Mouse (Mus musculus) CH12.LX (cell line): ENCODE results near the gene Sarnp. TPM values are rescaled to one million over a fixed set of nuclear protein-coding genes. Genes with fewer than 3 reads are reported as not detected.
A peak's percentile ranks its signal among the peaks of the same experiment; 100 is the strongest.

ENCODE experiments used
- DNase-seq: peaks from one replicate; pipeline ENCODE4 v3.0.0-alpha.2; 2013; ENCODE audit errors: extremely low read depth
- H3K27ac ChIP-seq: 2 replicates; pipeline ENCODE4 v1.5.1; 2012; ENCODE audit warnings: low read depth, mild to moderate bottlenecking, control low read depth, moderate library complexity; ENCODE audit not compliant: insufficient read depth
- H3K27me3 ChIP-seq: replicated peaks from 2 replicates; pipeline ENCODE3; 2012; ENCODE audit warnings: inconsistent platforms
- H3K36me3 ChIP-seq, 2 experiments: replicated peaks in 1 of 2; 2 replicates each; pipeline versions ENCODE3 to v1.6.1; 2012; ENCODE audit warnings: inconsistent platforms in 1 of 2, low read length in 1 of 2, mild to moderate bottlenecking in 1 of 2, mixed read lengths in 1 of 2, moderate library complexity in 1 of 2; ENCODE audit not compliant: control insufficient read depth in 1 of 2, insufficient read depth in 1 of 2
- H3K4me1 ChIP-seq, 2 experiments: 2 replicates each; pipeline ENCODE4 v1.6.1; 2012; ENCODE audit warnings: inconsistent platforms in 1 of 2, moderate library complexity in 1 of 2; ENCODE audit not compliant: insufficient read depth in 2 of 2, control insufficient read depth in 1 of 2
- H3K4me2 ChIP-seq: 2 replicates; pipeline ENCODE4 v1.6.1; 2012; ENCODE audit warnings: low read depth, mild to moderate bottlenecking, control low read depth; ENCODE audit not compliant: poor library complexity, insufficient read depth, severe bottlenecking
- H3K4me3 ChIP-seq, 3 experiments: fragments of 150-350 bp in 1 of 3; sonication (generic) in 1 of 3; replicated peaks in 1 of 3; 2 replicates each; pipeline versions ENCODE3 to v1.5.1; 2011 to 2012; ENCODE audit warnings: low read depth in 2 of 3, low read length in 2 of 3, mild to moderate bottlenecking in 2 of 3, moderate library complexity in 2 of 3, control low read depth in 1 of 3, improper control_type of control experiment in 1 of 3, inconsistent platforms in 1 of 3, mixed read lengths in 1 of 3; ENCODE audit not compliant: poor library complexity in 1 of 3
- H3K79me2 ChIP-seq: replicated peaks from 2 replicates; pipeline ENCODE4 v1.6.1; 2012; ENCODE audit warnings: mild to moderate bottlenecking, moderate library complexity; ENCODE audit not compliant: control insufficient read depth, poor library complexity, insufficient read depth, severe bottlenecking; ENCODE audit errors: extremely low read depth
- H3K9ac ChIP-seq: 2 replicates; pipeline ENCODE4 v1.6.1; 2012; ENCODE audit warnings: low read depth, mild to moderate bottlenecking, control low read depth, moderate library complexity; ENCODE audit not compliant: insufficient read depth
- H3K9me3 ChIP-seq: replicated peaks from 2 replicates; pipeline ENCODE3; 2012; ENCODE audit warnings: low read length, inconsistent platforms, mixed read lengths
- CHD1 ChIP-seq: IDR thresholded peaks from 2 replicates; pipeline ENCODE4 v1.6.1; 2012; ENCODE audit warnings: low read depth, low read length, improper control_type of control experiment, inconsistent platforms
- CTCF ChIP-seq, 2 experiments: IDR thresholded peaks in 1 of 2; conservative IDR thresholded peaks in 1 of 2; 2 replicates each; pipeline ENCODE4 v1.5.1; 2011 to 2012; ENCODE audit warnings: low read depth in 2 of 2, low read length in 2 of 2, improper control_type of control experiment in 1 of 2, inconsistent platforms in 1 of 2, mild to moderate bottlenecking in 1 of 2, moderate library complexity in 1 of 2
- E2F4 ChIP-seq: IDR thresholded peaks from 2 replicates; pipeline ENCODE4 v1.6.1; 2011; ENCODE audit warnings: low read depth, low read length, improper control_type of control experiment; ENCODE audit not compliant: insufficient replicate concordance
- ELF1 ChIP-seq: IDR thresholded peaks from 2 replicates; pipeline ENCODE4 v1.6.1; 2014; ENCODE audit warnings: low read depth, mild to moderate bottlenecking, inconsistent platforms, low read length, improper control_type of control experiment
- GABPA ChIP-seq: IDR thresholded peaks from 2 replicates; pipeline ENCODE4 v1.6.1; 2012; ENCODE audit warnings: low read depth, low read length, improper control_type of control experiment, inconsistent platforms; ENCODE audit not compliant: insufficient replicate concordance
- MAFK ChIP-seq: IDR thresholded peaks from 2 replicates; pipeline ENCODE4 v1.6.1; 2011; ENCODE audit warnings: low read length, improper control_type of control experiment; ENCODE audit not compliant: insufficient replicate concordance
- MAX ChIP-seq: IDR thresholded peaks from 2 replicates; pipeline ENCODE4 v1.6.1; 2011; ENCODE audit warnings: low read length, improper control_type of control experiment
- MYC ChIP-seq: IDR thresholded peaks from 2 replicates; pipeline ENCODE4 v1.6.1; 2011; ENCODE audit warnings: low read depth, mild to moderate bottlenecking, improper control_type of control experiment, low read length
- NRF1 ChIP-seq: IDR thresholded peaks from 2 replicates; pipeline ENCODE4 v1.6.1; 2014; ENCODE audit warnings: low read depth, mild to moderate bottlenecking, inconsistent platforms, low read length, improper control_type of control experiment, moderate library complexity
- POLR2AphosphoS2 ChIP-seq: IDR thresholded peaks from 2 replicates; pipeline ENCODE4 v1.6.1; 2011; ENCODE audit warnings: low read depth, low read length, improper control_type of control experiment
- RAD21 ChIP-seq: IDR thresholded peaks from 2 replicates; pipeline ENCODE4 v1.6.1; 2011; ENCODE audit warnings: low read depth, mild to moderate bottlenecking, low read length, improper control_type of control experiment, moderate library complexity
- RCOR1 ChIP-seq: conservative IDR thresholded peaks from 2 replicates; pipeline ENCODE4 v1.6.1; 2012; ENCODE audit warnings: low read depth, mild to moderate bottlenecking, inconsistent platforms, low read length, improper control_type of control experiment
- UBTF ChIP-seq: IDR thresholded peaks from 2 replicates; pipeline ENCODE4 v1.6.1; 2012; ENCODE audit warnings: low read depth, mild to moderate bottlenecking, inconsistent platforms, low read length, improper control_type of control experiment, moderate library complexity
- USF1 ChIP-seq: IDR thresholded peaks from 2 replicates; pipeline ENCODE4 v1.6.1; 2014; ENCODE audit warnings: low read depth, mild to moderate bottlenecking, inconsistent platforms, low read length, improper control_type of control experiment
- ZMIZ1 ChIP-seq: IDR thresholded peaks from 2 replicates; pipeline ENCODE4 v1.6.1; 2012; ENCODE audit warnings: low read depth, mild to moderate bottlenecking, inconsistent platforms, low read length, improper control_type of control experiment
- dilution Hi-C: fragments of 300-500 bp; cut with MboI; formaldehyde crosslinking; loops from 2 replicates; pipeline ENCODE4 v1.14.3; 2020; ENCODE audit warnings: low sequenced_read_pairs; ENCODE audit not compliant: extremely low pct_unique_long_range_greater_than_20kb, extremely low pct_ligation_motif_present
- in situ Hi-C: fragments of 300-500 bp; cut with MboI; formaldehyde crosslinking; loops from 3 replicates; pipeline ENCODE4 v1.14.3; 2019; ENCODE audit warnings: low sequenced_read_pairs, low pct_ligation_motif_present, low pct_unique_long_range_greater_than_20kb, mixed read lengths
- polyA plus RNA-seq: library from polyadenylated mRNA; unstranded; fragments of >175 nt; gene quantifications from 2 replicates; pipeline ENCODE4 v1.2.1, GENCODE M21; 2012; ENCODE audit warnings: low read depth; ENCODE audit not compliant: insufficient read length
- total RNA-seq, 2 experiments: library from RNA; depleted of rRNA; stranded (reverse); fragments of 300-350 nt in 1 of 2; fragments of >200 nt in 1 of 2; gene quantifications; 2 replicates each; pipeline ENCODE4 v1.2.3; 2012 to 2014

The Sarnp gene
- total and polyA plus RNA-seq, 3 experiments, result 75.4 to 283 (median 170) TPM

DNA sequence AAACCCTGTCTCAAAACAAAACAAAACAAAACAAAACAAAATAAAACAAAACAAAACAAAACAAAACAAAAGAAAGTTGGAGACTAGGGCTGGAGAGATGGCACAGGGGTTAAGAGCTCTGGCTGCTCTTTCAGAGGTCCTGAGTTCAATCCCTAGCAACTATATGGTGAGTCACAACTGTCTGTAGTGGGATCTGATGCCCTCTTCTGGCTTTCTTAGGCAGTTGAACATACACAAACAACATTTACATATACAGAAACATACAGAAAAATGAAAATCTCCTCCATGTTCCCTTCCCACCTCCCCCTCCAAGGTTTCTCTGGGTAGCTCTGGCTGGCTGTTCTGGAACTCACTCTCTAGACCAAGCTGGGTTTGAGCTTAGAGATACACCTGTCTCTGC lies 25.1 kb upstream of the Sarnp start:
- in situ Hi-C loops, result no loop called here
- no peaks in the 10 kb centered on the region for H3K27me3 ChIP-seq
- H3K4me1 ChIP-seq, result peaks cover 8 to 31% of the 10 kb centered on the region in 2 experiments; a peak in 3 of 4 replicates
- TF ChIP-seq E2F4, result no peak
- TF ChIP-seq MAX, result no peak
- TF ChIP-seq GABPA, result no peak
- TF ChIP-seq RAD21, result peak; percentile 7
- no peak for TF ChIP-seq UBTF
- TF ChIP-seq ZMIZ1, result no peak
- no peak for TF ChIP-seq USF1
- no peak for TF ChIP-seq NRF1
- no peak for TF ChIP-seq ELF1
- TF ChIP-seq CHD1, result no peak
- TF ChIP-seq CTCF (conservative IDR thresholded peaks at IDR 0.05 in 1 of 2, IDR thresholded peaks at IDR 0.05 in 1 of 2; ENCODE audit: low read depth in 2 of 2, low read length in 2 of 2), result peak in 1 of 2 experiments; percentile 26; a peak in 1 of 4 replicates
- no peak for TF ChIP-seq RCOR1
- no peak for TF ChIP-seq POLR2AphosphoS2
- TF ChIP-seq MYC, result no peak
- no peak overlapping the region for H3K27ac ChIP-seq
- H3K79me2 ChIP-seq, result no peaks in the 10 kb centered on the region
- H3K4me3 ChIP-seq, result no peak overlapping the region
- no peak overlapping the region for H3K9ac ChIP-seq
- H3K9me3 ChIP-seq, result no peaks in the 10 kb centered on the region
- H3K36me3 ChIP-seq, result no peaks in the 10 kb centered on the region
- no peak for DNase-seq
- no peak overlapping the region for H3K4me2 ChIP-seq
- dilution Hi-C loops, result no loop called here

DNA sequence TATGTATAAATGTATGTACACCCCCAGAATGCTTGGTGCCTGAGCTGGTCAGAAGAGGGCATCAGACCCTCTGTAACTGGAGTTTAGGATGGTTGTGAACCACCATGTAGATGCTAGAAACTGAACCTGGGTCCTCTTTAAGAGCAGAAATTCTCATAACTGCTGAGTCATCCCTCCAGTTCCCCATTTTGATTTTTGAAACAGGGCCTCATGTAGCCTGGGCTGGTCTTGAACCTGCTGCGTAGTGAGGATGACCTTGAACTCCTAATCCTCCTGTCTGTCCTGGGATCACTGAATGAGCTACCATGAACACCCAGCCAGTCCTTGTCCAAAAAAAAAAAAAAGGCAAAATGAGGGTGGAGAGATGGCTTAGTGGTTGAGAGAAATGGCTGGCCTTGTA lies 23.9 kb upstream of the Sarnp start:
- dilution Hi-C loops (no loop called here), in situ Hi-C loops (no loop called here)
- no peak overlapping the region for H3K4me2 ChIP-seq
- H3K9me3 ChIP-seq, result no peaks in the 10 kb centered on the region
- H3K9ac ChIP-seq, result no peak overlapping the region
- H3K27ac ChIP-seq, result no peak overlapping the region
- no peaks in the 10 kb centered on the region for H3K36me3 ChIP-seq
- peaks cover 8 to 31% of the 10 kb centered on the region in 2 experiments; a peak in 3 of 4 replicates for H3K4me1 ChIP-seq
- no peaks in the 10 kb centered on the region for H3K79me2 ChIP-seq
- TF ChIP-seq ELF1 (no peak), MAFK (peak; percentile 73; the same call in 1 of the 2 replicates)
- no peaks in the 10 kb centered on the region for H3K27me3 ChIP-seq
- no peak overlapping the region for H3K4me3 ChIP-seq
- DNase-seq, result no peak
